Mouse (Mus musculus) layer of hippocampus, postnatal 36 days (tissue): ENCODE measurements around the gene Acap2. TPM values are rescaled to one million over a fixed set of nuclear protein-coding genes. Genes with fewer than 3 reads are reported as not detected.

Experiments
- DNase-seq, 2 experiments: peaks; one replicate each; pipeline ENCODE4 v3.0.0; 2022
- total RNA-seq, 2 experiments: library from RNA; stranded (reverse); gene quantifications; 2 replicates each; pipeline ENCODE4 v1.2.3; 2021

Gene Acap2
- total RNA-seq, 2 experiments from 2014 or later, result 131 to 145 TPM

- no peak for DNase-seq
Observed at GRCm38 (mm10) chr16:31077396-31077795, 123.6 kb downstream of the Acap2 start.

GRCm38 (mm10) chr16:31076436-31076835 is 124.6 kb downstream of the Acap2 start:
- DNase-seq, result no peak

- no peak for DNase-seq
Observed at GRCm38 (mm10) chr16:31074324-31074908, 126.6 kb downstream of the Acap2 start.

GRCm38 (mm10) chr16:31071731-31072130 is 129.3 kb downstream of the Acap2 start:
- no peak for DNase-seq

- peak; percentile 81 to 82 for DNase-seq
Observed at GRCm38 (mm10) chr16:31070358-31071133, 130.5 kb downstream of the Acap2 start.

- DNase-seq, result no peak
Observed at GRCm38 (mm10) chr16:31069211-31070166, 131.6 kb downstream of the Acap2 start.

- no peak for DNase-seq
Observed at GRCm38 (mm10) chr16:31068280-31068679, 132.8 kb downstream of the Acap2 start.

- no peak for DNase-seq
Observed at GRCm38 (mm10) chr16:31066344-31067098, 134.5 kb downstream of the Acap2 start.

GRCm38 (mm10) chr16:31064782-31065181 is 136.3 kb downstream of the Acap2 start:
- no peak for DNase-seq

- no peak for DNase-seq
Observed at GRCm38 (mm10) chr16:31062918-31063317, 138.1 kb downstream of the Acap2 start.

- no peak for DNase-seq
Observed at GRCm38 (mm10) chr16:31061246-31061880, 139.7 kb downstream of the Acap2 start.

GRCm38 (mm10) chr16:31060714-31061113 is 140.3 kb downstream of the Acap2 start:
- no peak for DNase-seq

GRCm38 (mm10) chr16:31060226-31060625 is 140.8 kb downstream of the Acap2 start:
- no peak for DNase-seq

- no peak for DNase-seq
Observed at GRCm38 (mm10) chr16:31059730-31060129, 141.3 kb downstream of the Acap2 start.

GRCm38 (mm10) chr16:31052812-31053211 is 148.2 kb downstream of the Acap2 start:
- DNase-seq, result no peak

GRCm38 (mm10) chr16:31052177-31052726 is 148.8 kb downstream of the Acap2 start:
- DNase-seq, result no peak

GRCm38 (mm10) chr16:31050701-31051100 is 150.3 kb downstream of the Acap2 start:
- no peak for DNase-seq

- no peak for DNase-seq
Observed at GRCm38 (mm10) chr16:31048194-31048593, 152.9 kb downstream of the Acap2 start.

- DNase-seq, result peak in 1 of 2 experiments; percentile 25
Observed at GRCm38 (mm10) chr16:31047186-31047898, 153.7 kb downstream of the Acap2 start.

GRCm38 (mm10) chr16:31046217-31046659 is 154.8 kb downstream of the Acap2 start:
- DNase-seq, result peak in 1 of 2 experiments; percentile 31
